Mouse (Mus musculus) v-Abl transformed pro-B cells (cell line): ENCODE data around the gene Insyn1.

Source experiments
- in situ Hi-C, 2 experiments: fragments of 400-800 bp; cut with MboI; formaldehyde crosslinking; loops; one replicate each; pipeline ENCODE4 v1.15.1; 2025; ENCODE audit not compliant: unreplicated experiment in 2 of 2

Insyn1 gene

DNA sequence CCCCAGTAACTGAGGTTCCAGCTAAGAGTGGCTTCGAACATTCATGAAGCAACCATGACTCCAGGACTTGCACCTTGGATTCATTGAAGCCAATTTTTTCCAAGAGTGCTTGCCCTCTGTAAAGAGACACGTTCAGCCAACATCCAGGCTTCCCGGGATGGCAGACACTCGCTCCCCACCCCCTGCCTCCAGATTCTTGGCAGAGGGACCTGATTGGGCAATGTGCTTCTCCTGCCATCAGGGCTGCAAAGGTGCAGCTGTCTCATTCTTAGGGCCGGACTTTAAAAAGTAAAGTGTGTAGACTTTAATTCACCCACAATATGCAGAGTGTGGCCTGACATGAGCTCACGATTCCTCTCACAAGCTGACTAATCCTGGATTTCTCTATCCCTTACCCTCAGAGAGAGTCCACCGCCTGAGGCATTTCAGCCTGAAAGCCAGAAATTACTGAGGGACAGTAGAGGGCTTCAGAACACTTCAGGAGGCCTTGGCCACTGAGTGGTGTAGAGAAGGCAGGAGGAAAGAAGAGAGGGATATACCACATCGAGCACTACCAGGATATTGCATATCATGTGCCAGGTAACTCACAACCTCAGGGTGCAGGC is 15.1 kb upstream of the Insyn1 start:
- in situ Hi-C loops: no loop called here

DNA sequence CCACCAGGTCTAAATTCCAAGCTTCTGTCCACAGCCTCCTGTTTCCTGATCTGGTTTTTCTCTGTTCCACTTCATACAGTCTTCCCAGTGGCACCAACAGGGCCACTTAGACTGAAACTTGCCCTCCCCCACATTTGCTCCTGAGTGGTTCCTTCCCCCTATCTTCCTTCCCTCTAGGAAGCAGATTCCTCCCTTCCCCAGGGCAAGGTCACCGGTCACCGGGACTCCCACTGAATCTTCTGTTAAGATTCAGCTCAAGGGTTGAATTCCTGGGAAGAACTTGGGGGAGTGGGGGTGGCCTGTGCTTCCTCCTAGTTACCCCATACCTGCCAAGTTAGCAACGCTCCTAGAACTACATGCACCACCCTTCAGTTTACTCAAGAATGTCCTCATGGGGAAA is 1.3 kb upstream of the Insyn1 start:
- in situ Hi-C loops: no loop called here

DNA sequence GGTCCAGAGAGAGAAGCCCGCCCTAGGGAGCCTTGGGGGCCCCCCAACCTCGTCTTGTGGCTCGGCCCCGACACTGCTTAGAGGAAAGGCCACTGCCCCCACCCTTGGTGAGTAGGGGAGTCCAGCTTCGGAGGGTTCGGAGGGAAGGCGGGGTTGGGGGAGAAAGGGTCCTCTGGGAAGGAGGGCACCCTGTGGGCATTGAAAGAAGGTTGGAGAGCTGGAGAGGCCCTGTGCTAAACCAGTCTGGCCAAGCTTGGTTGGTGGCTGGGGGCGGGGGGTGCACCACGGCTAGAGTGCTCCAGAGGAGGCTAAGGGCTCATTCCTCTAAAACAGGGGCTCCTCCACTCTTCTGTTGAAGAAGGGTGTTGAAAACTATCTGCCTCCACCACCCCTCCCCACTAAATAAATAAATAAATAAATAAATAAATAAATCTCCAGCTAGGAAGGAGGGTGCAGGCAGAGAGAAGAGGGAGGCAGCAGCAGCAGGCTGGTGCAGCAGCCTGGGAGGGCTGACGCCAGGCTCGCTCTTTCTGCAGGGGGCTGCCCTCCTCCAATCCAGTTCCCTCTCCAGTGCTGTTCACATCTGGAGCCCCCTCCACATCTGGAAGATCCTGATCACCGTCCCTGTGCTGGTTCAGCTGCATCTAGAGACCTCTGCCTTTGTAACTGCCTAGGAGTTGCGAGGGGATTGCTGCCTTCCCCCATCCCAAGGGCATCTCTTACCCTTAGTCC is 896 bp downstream of the Insyn1 start:
- in situ Hi-C loops: no loop called here

DNA sequence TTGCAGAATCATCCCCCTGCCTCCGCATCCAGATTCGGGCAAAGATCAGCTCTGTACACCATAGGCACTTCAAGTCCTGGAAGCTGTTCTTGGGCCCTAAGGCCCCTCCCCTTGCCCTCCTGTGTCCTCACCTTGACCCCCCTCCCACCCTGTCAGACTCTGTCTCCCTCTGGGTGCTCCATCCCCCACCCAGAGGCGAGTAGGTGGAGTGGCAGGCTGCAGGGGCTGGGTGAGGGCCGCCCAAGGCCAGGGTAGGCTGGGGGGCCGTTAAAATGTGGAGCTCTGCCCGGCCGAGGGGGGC is 1.4 kb downstream of the Insyn1 start:
- in situ Hi-C loops: no loop called here

DNA sequence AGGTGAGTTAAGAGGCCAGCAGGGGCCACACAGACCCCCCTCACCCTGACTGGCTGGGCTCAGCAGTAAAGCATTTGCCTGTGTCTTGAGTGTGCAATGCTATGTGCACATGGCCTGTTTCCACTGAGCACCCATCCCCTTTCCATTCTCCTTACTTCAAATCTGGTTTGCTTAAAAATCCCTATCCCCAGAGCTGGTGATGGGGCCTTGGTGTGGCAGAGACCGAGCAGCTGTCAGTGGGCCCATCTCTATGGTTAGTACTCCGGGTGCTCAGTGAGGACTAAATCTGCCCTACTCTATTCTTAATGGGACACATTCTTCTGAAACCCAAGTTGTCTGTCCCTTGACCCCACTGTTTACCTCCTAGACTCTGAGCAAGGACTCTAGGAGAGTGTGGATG is 2.0 kb downstream of the Insyn1 start:
- in situ Hi-C loops: no loop called here

DNA sequence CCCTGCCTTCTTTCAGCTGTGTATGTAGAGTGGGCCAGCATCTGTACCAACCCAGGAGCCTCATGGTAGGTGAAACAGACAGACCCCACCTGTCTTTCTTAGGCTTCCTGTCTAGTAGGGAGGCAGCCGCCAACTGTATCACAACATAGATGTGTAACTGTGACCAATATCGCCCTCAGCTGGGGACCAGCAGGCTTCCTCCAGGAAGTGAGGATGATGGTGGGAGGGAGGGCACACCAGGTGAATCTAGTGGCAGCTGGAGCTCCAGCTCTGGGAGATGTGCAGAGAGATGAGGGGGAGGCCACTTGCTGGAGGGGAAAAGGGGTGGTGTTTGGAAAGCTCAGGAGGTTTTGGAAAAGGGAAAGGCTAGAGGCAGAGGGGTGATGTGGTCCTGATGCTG is 6.6 kb downstream of the Insyn1 start:
- in situ Hi-C loops: loop anchor here (5.0 kb wide), 1 partner anchor 37 kb away; no protein-coding TSS in a partner anchor

DNA sequence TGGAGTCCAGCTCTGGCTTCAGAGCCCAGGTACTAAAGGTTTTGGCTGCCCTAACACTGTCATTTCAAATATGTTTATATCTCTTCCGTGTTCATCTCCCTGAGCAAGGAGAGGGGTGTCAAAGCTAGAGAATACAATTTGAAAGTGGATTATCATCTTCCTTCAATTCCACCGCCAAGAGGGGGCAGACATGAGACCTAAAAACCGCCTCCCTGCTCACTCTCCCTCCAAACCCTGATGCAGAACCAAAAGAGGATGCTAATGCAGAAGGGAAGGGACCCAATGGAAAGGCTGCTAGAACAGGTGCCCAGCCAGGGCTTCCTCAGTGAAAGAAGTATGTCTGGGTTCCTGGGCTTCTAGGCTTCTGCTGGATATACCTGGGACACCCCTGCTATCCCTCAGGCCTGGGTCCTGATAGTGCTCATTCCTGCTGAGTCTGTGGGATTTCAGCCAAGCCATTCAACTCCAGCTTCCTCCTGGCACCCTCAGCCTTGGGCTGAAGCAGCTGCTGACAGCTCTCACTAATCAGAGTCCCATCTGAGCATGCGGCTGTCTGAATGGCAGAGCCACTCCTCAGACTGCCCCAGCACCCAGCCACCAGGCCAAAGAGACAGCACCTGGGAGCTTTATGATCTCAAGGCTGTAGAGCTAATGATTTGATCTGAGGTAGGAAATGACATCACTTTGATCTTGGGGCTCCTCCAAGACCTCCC is 8.2 kb downstream of the Insyn1 start:
- in situ Hi-C loops: loop anchor here (5.0 kb wide), 1 partner anchor 36 kb away; no protein-coding TSS in a partner anchor

DNA sequence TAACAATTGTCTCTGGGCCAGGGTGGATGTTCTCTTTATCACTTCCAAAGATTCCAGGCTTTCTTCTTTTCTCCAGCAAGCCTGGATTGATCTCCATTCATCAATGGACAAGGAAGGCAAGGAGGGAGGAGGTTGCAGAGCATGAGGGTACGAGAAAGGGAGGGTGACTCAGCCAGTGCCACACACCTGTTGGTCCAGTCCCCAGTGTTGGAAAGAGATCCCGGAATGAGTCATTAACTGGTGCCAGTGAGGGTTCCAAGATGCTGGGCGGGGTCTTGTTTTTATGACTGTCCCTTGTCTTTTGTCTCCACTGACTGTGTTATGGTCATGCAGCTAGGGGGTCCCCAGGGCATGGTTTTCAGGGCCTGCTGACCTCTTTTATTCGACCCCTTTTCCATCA is 9.5 kb downstream of the Insyn1 start:
- in situ Hi-C loops: loop anchor here (5.0 kb wide), 1 partner anchor 34 kb away; no protein-coding TSS in a partner anchor

DNA sequence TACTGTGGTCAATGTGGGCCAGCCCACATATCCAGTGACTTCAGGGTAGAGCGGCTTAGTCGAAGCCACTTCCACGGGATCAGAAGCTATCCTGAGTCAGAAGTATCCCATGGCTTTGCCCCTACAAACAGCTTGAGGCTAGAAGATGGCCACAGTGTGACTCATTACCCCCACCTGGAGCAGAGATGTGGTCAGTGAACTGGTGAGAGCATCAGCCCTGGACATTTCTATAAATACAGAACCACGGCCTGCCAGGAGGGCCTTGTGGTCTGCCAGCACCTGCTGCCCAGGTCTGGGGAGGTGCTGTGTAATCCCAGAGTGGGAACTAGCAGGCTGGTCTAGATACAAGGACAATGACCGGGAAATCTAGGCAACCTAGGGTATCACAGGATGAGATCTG is 12.5 kb downstream of the Insyn1 start:
- in situ Hi-C loops: loop anchor here in 1 of 2 experiments (25.0 kb wide), 1 partner anchor 914 kb away; the partner anchor contains the start of gene Ulk3

DNA sequence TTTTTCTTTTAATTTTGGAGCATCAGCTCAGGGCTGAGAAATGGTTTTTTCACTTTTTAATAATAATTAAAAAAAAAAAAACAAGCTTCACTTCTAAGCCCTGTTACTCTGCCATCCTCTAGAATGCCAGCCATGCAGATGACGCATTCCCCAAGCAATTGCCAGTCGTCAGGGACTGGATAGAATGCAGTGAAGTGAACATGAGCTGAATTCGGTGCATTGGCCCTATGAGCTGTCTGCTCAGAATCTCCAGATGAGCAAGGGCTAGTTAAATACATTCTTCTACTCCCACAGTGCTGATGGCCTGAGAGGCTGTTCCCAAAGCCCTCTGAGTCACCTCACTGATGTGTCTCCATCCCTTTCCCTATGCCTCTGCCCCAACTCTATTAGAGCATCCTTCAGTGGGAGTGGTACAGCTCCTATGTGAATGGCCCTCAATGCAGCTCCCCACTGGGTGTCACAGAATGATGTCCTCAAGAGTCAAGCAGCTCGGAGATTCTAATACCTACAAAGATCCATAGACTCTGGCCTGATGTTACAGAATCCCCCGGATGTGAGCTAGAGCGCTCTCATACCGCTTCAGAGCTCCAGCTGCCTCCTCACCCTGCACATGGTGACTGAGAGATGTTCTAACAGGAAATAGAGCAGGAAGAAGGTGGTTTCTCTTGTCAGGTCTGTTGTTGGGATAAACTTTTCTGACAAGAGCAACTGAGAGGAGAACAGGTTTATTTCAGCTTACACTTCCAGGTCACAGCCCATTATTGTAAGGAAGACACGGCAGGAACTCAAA is 19.0 kb downstream of the Insyn1 start:
- in situ Hi-C loops: loop anchor here in 1 of 2 experiments (25.0 kb wide), 1 partner anchor 920 kb away; the partner anchor contains the start of gene Ulk3

DNA sequence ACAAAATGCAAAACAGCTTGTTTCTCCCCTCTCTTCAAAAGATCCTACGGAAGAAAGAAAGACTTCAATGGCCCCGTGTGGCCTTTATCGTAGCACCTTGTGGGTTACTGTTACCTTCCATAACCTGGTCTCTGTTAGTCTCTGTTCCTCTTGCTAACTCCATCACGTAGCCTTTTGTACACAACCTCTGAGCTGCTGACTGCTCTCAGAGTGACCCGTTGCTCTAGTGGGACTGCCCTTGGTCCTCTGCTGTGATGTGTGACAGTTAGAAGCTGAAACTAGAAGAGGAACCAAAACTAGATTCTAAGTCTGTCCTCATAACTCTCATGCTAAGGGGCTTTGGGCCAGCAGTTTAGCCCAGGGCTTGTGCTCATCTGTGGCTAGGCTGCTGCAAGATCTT is 22.0 kb downstream of the Insyn1 start:
- in situ Hi-C loops: loop anchor here in 1 of 2 experiments (25.0 kb wide), 1 partner anchor 923 kb away; the partner anchor contains the start of gene Ulk3

DNA sequence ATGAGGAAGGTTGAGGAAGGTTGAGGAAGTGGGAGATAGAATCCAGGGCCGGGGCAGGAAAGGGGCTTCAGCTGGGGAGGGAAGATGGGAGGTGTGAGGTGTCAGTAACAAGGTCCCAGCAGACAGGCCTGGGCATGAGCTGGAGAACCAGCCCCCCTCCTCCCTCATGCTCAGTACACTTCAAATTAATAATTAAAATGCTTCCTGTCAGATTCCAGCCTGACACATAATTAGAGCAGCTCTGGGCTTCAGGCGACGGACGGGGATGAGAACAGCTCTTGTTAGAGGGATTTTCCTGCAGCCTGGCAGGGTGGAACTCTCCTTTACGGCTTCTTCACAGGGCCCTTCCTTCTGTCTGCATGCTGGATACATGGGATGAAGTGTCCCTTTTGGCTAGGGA is 25.3 kb downstream of the Insyn1 start:
- in situ Hi-C loops: loop anchor here in 1 of 2 experiments (25.0 kb wide), 1 partner anchor 926 kb away; the partner anchor contains the start of gene Ulk3

DNA sequence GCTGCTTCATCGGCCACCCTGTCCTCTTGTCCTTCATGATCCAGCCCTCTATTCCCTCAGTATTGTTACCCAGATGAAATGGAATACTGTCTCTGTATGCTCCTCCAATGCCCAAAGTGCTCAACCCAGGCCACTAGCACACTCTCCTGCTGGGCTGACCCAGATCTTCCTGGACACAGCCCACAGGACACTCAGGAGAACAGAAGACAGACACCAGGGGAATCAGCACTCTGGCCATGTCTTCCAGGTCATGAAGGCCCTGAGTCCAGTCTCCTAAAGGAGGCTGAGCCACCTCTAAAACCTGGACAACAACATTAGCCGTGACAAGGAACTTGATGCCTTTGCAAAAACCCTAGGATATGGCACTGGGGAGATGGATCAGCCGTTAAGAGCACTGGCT is 28.1 kb downstream of the Insyn1 start:
- in situ Hi-C loops: loop anchor here (5.0 to 25.0 kb wide), 2 partner anchors 289 to 929 kb away; partner anchors contain the start of gene Ulk3 (in 1 of the 2)

DNA sequence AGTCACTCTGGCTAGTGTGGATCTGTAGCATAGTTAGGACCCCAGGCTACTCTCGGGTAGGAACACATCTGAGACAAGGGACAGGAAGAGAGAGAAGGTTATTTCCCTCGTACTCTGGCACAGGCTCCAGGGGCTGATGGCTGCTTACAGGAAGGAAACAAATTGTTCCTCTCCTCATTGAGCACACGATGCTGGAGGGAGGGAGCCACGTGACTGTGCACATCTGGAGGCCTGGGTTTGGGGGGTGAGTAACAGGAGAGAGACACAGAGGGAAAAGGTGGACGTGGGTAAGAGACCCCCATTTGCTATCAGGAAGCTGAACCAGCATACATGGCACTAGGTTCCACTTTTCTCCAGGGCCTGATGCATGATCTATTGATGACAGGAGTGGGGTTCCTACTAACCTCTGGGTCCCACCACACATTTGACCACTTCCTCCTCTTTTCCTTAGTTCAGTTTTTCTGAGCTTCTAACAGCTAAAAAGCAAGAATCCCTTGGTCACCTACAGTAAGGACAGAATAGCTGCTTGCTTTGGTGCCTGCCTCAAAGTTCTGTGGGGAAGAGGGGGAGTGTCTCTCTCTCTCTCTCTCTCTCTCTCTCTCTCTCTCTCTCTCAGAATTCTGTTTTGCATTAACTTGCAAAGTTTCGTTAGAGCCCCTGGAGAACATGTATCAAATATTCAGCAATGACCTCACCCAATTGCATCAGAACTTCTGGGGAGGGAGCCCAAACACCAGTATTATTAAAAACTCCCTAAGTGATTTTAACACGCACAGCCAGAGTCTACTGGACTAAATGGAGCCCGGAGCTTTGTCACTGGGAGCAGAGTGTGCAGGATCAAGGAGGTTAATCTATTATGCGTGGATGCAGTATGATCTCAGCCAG is 29.7 kb downstream of the Insyn1 start:
- in situ Hi-C loops: loop anchor here (5.0 to 25.0 kb wide), 2 partner anchors 291 to 931 kb away; partner anchors contain the start of gene Ulk3 (in 1 of the 2)

DNA sequence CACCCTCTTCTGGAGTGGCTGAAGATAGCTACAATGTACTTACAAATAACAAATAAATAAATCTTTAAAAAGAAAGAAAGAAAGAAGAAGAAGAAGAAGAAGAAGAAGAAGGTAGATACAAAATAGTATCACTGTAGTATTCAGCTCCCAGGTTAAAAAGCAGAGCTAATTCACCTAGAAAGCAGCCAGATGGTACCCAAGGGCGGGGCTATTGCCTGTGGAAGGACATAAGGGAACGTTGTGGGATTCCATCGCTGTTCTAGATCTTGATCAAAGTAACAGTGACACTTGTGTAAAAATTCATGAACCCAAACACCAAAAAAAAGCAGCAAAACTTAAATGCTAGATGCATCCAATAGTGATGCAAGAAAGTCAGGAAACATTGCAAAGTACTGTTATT is 31.6 kb downstream of the Insyn1 start:
- in situ Hi-C loops: loop anchor here (5.0 to 25.0 kb wide), 2 partner anchors 293 to 933 kb away; partner anchors contain the start of gene Ulk3 (in 1 of the 2)

DNA sequence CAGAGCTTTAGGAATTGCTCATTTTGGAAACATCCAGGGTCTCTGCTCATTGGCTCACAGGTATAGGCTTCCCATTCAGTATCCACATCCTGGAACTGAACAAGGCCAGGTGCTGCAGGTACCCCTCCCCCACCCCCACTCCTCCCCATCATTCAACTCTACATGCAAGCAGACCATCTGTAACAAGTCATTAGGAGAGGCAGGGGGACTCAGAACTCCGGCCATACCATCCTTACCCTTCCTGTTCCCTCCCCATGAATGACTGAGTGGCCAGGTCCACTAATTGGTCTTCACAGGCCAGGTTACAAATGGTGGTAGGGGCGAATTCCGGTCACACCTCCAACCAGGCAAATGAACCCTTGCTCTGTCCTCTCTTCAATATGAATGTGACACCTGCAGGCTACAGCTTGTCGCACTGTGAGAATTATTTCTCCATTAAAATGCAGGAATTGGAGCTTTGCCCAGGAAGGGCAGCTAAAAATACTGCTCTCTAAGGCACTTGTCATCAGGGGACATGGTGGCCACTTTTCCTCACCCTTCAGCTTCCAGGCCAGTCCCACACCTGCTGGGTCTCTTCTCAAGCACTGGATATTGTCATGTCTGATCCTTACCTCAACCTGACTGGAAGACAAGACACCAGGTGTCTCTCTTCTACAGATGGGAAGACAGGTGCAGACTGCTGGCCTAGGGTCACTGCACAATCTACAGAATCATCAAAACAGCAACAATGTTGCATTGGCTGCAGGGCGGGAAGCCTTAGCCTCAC is 32.6 kb downstream of the Insyn1 start:
- in situ Hi-C loops: loop anchor here in 1 of 2 experiments (25.0 kb wide), 1 partner anchor 934 kb away; the partner anchor contains the start of gene Ulk3

DNA sequence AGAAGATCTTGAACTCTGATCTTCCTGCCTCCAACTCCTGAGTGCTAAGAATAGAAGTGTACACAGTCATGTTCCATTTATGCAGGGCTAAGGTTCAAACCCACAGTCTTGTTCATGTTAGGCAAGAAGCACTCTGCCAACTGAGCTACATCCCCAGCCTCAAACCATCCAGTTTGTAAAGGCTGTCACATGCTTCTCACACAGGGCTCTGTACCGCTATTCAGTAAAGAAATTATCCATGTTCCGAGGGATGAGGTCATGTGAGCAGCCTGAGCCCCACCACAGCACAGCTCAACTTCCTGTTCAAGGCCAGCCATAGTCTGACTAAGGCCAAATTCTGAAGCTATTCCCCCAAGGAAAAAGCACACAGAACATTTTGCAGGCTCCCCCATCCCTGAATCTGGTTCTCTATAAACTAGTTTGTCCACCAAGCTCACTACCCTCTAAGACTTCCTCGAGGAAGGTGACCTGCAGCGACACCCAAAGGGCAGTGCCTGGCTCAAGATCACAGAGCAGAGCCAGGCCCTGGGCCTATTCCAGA is 33.5 kb downstream of the Insyn1 start:
- in situ Hi-C loops: loop anchor here in 1 of 2 experiments (25.0 kb wide), 1 partner anchor 935 kb away; the partner anchor contains the start of gene Ulk3

DNA sequence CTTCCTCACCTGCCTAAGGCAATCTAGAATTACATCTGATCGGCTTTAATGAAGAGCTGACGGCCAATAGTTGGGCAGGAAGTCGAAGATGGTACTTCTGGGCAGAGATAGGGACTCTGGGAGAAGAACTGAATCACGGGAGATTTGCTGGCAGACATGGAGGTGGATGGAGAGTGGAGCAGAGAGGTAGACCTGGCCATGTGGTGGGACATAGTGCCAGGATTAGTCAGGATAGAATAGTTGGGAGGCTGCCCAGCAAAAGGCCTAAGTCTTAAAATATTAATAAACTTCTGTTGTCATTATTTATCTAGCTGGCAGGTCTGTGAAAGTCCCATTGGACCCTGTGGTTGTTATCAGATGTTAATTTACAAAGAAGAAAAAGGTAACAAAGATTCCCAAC is 36.7 kb downstream of the Insyn1 start:
- in situ Hi-C loops: loop anchor here in 1 of 2 experiments (25.0 kb wide), 1 partner anchor 1062 kb away; the partner anchor contains the start of gene Celf6
